Comparison of ENCODE assay signal across 27 mouse cellular contexts in the genomic region with DNA sequence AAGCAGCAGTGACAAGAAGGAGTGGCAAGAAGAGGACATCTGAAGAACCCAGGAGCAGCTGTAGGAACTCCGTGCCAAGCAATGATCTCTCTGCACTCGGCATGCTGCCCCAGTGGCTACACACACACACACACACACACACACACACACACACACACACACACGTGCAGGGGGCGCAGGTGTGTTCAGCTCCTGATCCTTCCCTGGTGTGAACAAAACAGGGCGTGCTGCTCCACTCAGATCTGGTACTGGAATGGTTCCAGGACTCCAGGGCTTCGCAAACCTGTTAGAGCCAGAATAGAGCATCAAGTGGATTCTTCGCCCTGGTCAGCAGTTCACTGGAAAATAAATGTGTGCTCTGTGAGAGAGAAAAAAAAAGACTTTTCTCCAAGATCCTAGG.
DNase-seq lines count a peak whose midpoint lies in the region; ATAC-seq and TF ChIP-seq lines count a peak whose summit lies in the region.
"Had no signal": no experiment of that assay in that cellular context is flagged by ENCODE, and none has a peak within 500 bp of the region (broad histone marks: within the 10 kb centered on the region; RNA-seq: fewer than 3 reads in every experiment).

No protein-coding gene starts in this region.

- H3K4me2 ChIP-seq in forebrain, embryonic 14.5 days (ENCODE audit: low read length) = no peak overlapping the region
- H3K4me2 ChIP-seq in forebrain, postnatal 0 days (ENCODE audit: low read depth) = no peak overlapping the region
- H3K4me2 ChIP-seq in lung, postnatal 0 days (replicated peaks; ENCODE audit: low read depth, low read length) = no peak overlapping the region
- H3K4me2 ChIP-seq: heart, embryonic 11.5 days; hindbrain, embryonic 13.5 days; liver, embryonic 12.5 days; midbrain, embryonic 13.5 days had no signal

- no peak overlapping the region for H3K4me3 ChIP-seq in forebrain, embryonic 14.5 days (ENCODE audit: low read depth, low read length)
- no peak overlapping the region for H3K4me3 ChIP-seq in forebrain, postnatal 0 days (ENCODE audit: low read depth, low read length)
- no peak overlapping the region for H3K4me3 ChIP-seq in lung, postnatal 0 days (ENCODE audit: low read depth, low read length)
- H3K4me3 ChIP-seq: erythroblast, embryonic 14.5 days; hindbrain, embryonic 13.5 days; liver, embryonic 12.5 days; midbrain, embryonic 13.5 days had no signal

- H3K27me3 ChIP-seq in forebrain, embryonic 14.5 days (replicated peaks; ENCODE audit: control insufficient read depth, insufficient read depth, low read length) = no peaks in the 10 kb centered on the region
- H3K27me3 ChIP-seq in forebrain, postnatal 0 days (ENCODE audit: insufficient read depth, low read length) = no peaks in the 10 kb centered on the region
- H3K27me3 ChIP-seq in lung, postnatal 0 days (replicated peaks; ENCODE audit: insufficient read depth, low read length) = no peaks in the 10 kb centered on the region
- H3K27me3 ChIP-seq: liver, embryonic 12.5 days; megakaryocyte, embryonic 14.5 days had no signal

- WGBS in forebrain, embryonic 14.5 days = 71% methylated on average over 7 of the region's 7 CpGs
- WGBS in forebrain, postnatal 0 days = 68% methylated on average over 7 of the region's 7 CpGs
- 73% methylated on average over 6 of the region's 7 CpGs for WGBS in lung, postnatal 0 days

- H3K9ac ChIP-seq in forebrain, embryonic 14.5 days (ENCODE audit: low read length) = no peak overlapping the region
- no peak overlapping the region for H3K9ac ChIP-seq in forebrain, postnatal 0 days
- no peak overlapping the region for H3K9ac ChIP-seq in lung, postnatal 0 days (replicated peaks; ENCODE audit: low read depth)
- H3K9ac ChIP-seq: hindbrain, embryonic 13.5 days; liver, embryonic 12.5 days; liver, postnatal 0 days; midbrain, embryonic 13.5 days had no signal

- peak; percentile 24 for DNase-seq in forebrain, embryonic 14.5 days (ENCODE audit: low spot score)
- DNase-seq in forebrain, postnatal 0 days = no peak
- DNase-seq in brain, adult 2 months (ENCODE audit: low read depth, low spot score) = peak; percentile 60
- peak; percentile 38 for DNase-seq in cerebellum, adult 11-12 months
- peak; percentile 48 for DNase-seq in cerebellum, adult 9-11 months
- no peak for DNase-seq in spleen, postnatal 36 days (ENCODE audit: low spot score in 2 of 2)
- no peak for DNase-seq in right cerebral cortex, postnatal 4 days
- no peak for DNase-seq in lung, postnatal 0 days (ENCODE audit: low spot score)
- DNase-seq: adrenal gland, adult 8-10 months; gastrocnemius, postnatal 10 days; heart, postnatal 4 days; kidney, adult 11 months; kidney, postnatal 14 days; liver, postnatal 0 days; lung, postnatal 4 days; right cerebral cortex, postnatal 14 days; thymus, adult 18-20 months; thymus, postnatal 25 days had no signal

- no peaks in the 10 kb centered on the region for H3K9me3 ChIP-seq in forebrain, embryonic 14.5 days (replicated peaks; ENCODE audit: control insufficient read depth, low read length)
- no peaks in the 10 kb centered on the region for H3K9me3 ChIP-seq in forebrain, postnatal 0 days (ENCODE audit: low read length)
- no peaks in the 10 kb centered on the region for H3K9me3 ChIP-seq in lung, postnatal 0 days (ENCODE audit: low read length)
- H3K9me3 ChIP-seq: hindbrain, embryonic 13.5 days had no signal

- no peaks in the 10 kb centered on the region for H3K4me1 ChIP-seq in forebrain, embryonic 14.5 days (ENCODE audit: control insufficient read depth, insufficient read depth, low read length)
- H3K4me1 ChIP-seq in forebrain, postnatal 0 days (ENCODE audit: insufficient read depth) = no peaks in the 10 kb centered on the region
- no peaks in the 10 kb centered on the region for H3K4me1 ChIP-seq in lung, postnatal 0 days (ENCODE audit: insufficient read depth, low read depth, low read length)
- H3K4me1 ChIP-seq: hindbrain, embryonic 13.5 days; liver, embryonic 12.5 days; megakaryocyte, embryonic 14.5 days had no signal

- no peak for ATAC-seq in forebrain, embryonic 14.5 days
- no peak for ATAC-seq in forebrain, postnatal 0 days
- no peak for ATAC-seq in lung, postnatal 0 days
- ATAC-seq: inflammation-experienced regulatory T-cells, adult 6 months; liver, embryonic 12.5 days; liver, postnatal 0 days; midbrain, embryonic 13.5 days had no signal

- no peak for TF ChIP-seq EP300 in lung, postnatal 0 days (IDR thresholded peaks at IDR 0.05)

- H3K36me3 ChIP-seq in forebrain, embryonic 14.5 days (ENCODE audit: control insufficient read depth, insufficient read depth, low read length) = no peaks in the 10 kb centered on the region
- H3K36me3 ChIP-seq in forebrain, postnatal 0 days (ENCODE audit: insufficient read depth) = no peaks in the 10 kb centered on the region
- H3K36me3 ChIP-seq in lung, postnatal 0 days (ENCODE audit: insufficient read depth, low read length) = no peaks in the 10 kb centered on the region
- H3K36me3 ChIP-seq: G1E; hindbrain, embryonic 13.5 days; liver, embryonic 12.5 days; midbrain, embryonic 13.5 days had no signal

- no peak for TF ChIP-seq CTCF in forebrain, postnatal 0 days (IDR thresholded peaks at IDR 0.05; ENCODE audit: low read depth)
- TF ChIP-seq CTCF in lung, postnatal 0 days (IDR thresholded peaks at IDR 0.05) = no peak

- no peak overlapping the region for H3K27ac ChIP-seq in forebrain, embryonic 14.5 days (ENCODE audit: low read depth, low read length)
- H3K27ac ChIP-seq in forebrain, postnatal 0 days (ENCODE audit: low read depth, low read length) = no peak overlapping the region
- no peak overlapping the region for H3K27ac ChIP-seq in lung, postnatal 0 days (ENCODE audit: low read length)
- H3K27ac ChIP-seq: hindbrain, embryonic 13.5 days; liver, embryonic 12.5 days; midbrain, embryonic 13.5 days; stomach, postnatal 0 days had no signal

Comparison
In these comparisons a context has a peak if more than half of its experiments do, and no peak if none do; other contexts are left out.
1. DNase-seq: peak in forebrain, embryonic 14.5 days (single experiment), brain, adult 2 months (single experiment), cerebellum, adult 11-12 months (single experiment) and cerebellum, adult 9-11 months (single experiment); none in forebrain, postnatal 0 days (single experiment), spleen, postnatal 36 days (0 of 2), right cerebral cortex, postnatal 4 days (single experiment) and lung, postnatal 0 days (single experiment).